Mouse (Mus musculus): Measurements from ENCODE around the gene Vps16.

- TF ChIP-seq CTCF (conservative IDR thresholded peaks at IDR 0.05; ENCODE audit: low read length) (no peak), NANOG (IDR thresholded peaks at IDR 0.05; ENCODE audit: borderline replicate concordance, low read length) (no peak), POU5F1 (IDR thresholded peaks at IDR 0.05; ENCODE audit: borderline replicate concordance, low read length) (no peak)
These were observed 18.0 kb upstream of the Vps16 start, which contains the start of gene Tmem239 for GRCm38 (mm10) chr2:130406178-130406577.

All from E14TG2a.4 (cell line).